Mouse (Mus musculus) neural tube, embryonic 14.5 days (tissue): ENCODE results near the gene Glrx5. TPM values are rescaled to one million over a fixed set of nuclear protein-coding genes. Genes with fewer than 3 reads are reported as not detected.

Experiments used
- ATAC-seq: fragments of 200-750 bp; cut with Nextera tagmentation; 2 replicates; pipeline ENCODE4 v1.8.0; 2017; ENCODE audit warnings: low read depth, mild to moderate bottlenecking, moderate TSS enrichment, moderate library complexity
- H3K27ac ChIP-seq: fragments of 300-500 bp; sonication (generic); 2 replicates; pipeline ENCODE4 v1.5.1; 2014; ENCODE audit warnings: low read depth, mild to moderate bottlenecking, control low read depth, low read length, moderate library complexity, mixed read lengths
- H3K27me3 ChIP-seq: fragments of 300-500 bp; sonication (generic); 2 replicates; pipeline ENCODE4 v1.6.1; 2014; ENCODE audit warnings: low read length; ENCODE audit not compliant: control insufficient read depth, insufficient read depth
- H3K36me3 ChIP-seq: fragments of 300-500 bp; sonication (generic); 2 replicates; pipeline ENCODE4 v1.6.1; 2014; ENCODE audit warnings: low read length, mixed read lengths; ENCODE audit not compliant: control insufficient read depth, insufficient read depth
- H3K4me1 ChIP-seq: fragments of 300-500 bp; sonication (generic); 2 replicates; pipeline ENCODE4 v1.6.1; 2014; ENCODE audit warnings: low read length; ENCODE audit not compliant: control insufficient read depth, insufficient read depth
- H3K4me2 ChIP-seq: fragments of 300-500 bp; sonication (generic); 2 replicates; pipeline ENCODE4 v1.6.1; 2014; ENCODE audit warnings: mild to moderate bottlenecking, low read depth, low read length, control low read depth
- H3K4me3 ChIP-seq: fragments of 300-500 bp; sonication (generic); 2 replicates; pipeline ENCODE4 v1.5.1; 2014; ENCODE audit warnings: low read depth, low read length, control low read depth, mixed read lengths
- H3K9ac ChIP-seq: fragments of 300-500 bp; sonication (generic); replicated peaks from 2 replicates; pipeline ENCODE4 v1.6.1; 2014; ENCODE audit warnings: low read depth, mild to moderate bottlenecking, control low read depth, low read length, mixed read lengths
- H3K9me3 ChIP-seq: fragments of 300-500 bp; sonication (generic); 2 replicates; pipeline ENCODE4 v1.6.1; 2016; ENCODE audit warnings: low read length; ENCODE audit not compliant: control insufficient read depth
- WGBS: fragments of 180-500 bp; shearing (Covaris S2); extraction: QIAGEN DNeasy Blood & Tissue Kit; methylation state at CpG from one replicate; pipeline ENCODE4 v1.1.7; 2014; 5-methylcytosine and 5-hydroxymethylcytosine counted together
- polyA plus RNA-seq: library from polyadenylated mRNA; unstranded; fragments of >200 nt; fragmentation: Nextera tagmentation; extraction: Ambion mirVana; gene quantifications from 2 replicates; pipeline ENCODE4 v1.2.1, GENCODE M21; 2014

The Glrx5 gene
- polyA plus RNA-seq, 1 experiment from 2014 or later: 200 TPM

DNA sequence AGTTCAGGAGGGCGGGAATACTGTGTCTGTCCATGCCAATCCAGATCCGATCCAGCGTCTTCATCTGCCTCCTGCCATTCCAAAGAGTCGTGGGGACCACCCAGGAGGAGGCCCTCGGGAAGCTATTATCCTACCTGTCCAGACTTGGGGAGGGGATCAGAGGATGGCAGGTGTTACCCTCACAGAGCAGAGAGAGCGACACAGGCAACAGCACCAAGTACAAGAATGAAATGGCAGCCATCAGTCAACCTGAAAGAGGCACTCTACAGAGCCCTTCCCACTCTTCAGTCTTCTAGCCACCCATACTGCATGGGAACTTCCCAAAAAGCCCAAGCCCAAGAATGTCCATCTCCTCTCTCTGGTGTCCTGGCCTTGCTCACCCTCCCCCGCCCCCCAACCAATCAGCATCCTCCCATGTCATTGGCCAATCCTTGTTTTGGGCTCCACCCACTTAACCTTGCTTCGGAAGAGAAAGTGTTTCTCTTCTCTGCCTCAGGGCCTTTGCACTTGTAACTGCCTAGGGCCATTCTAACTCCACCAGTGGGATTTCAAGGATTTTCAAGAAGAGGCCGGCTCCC, 22.2 kb upstream of the Glrx5 start:
- H3K27me3 ChIP-seq: peaks cover 22% of the 10 kb centered on the region
- no peak for ATAC-seq
- peak overlapping the region; percentile 97 for H3K4me2 ChIP-seq
- no peak overlapping the region for H3K9ac ChIP-seq
- no peaks in the 10 kb centered on the region for H3K9me3 ChIP-seq
- no peak overlapping the region for H3K27ac ChIP-seq
- H3K4me1 ChIP-seq: peaks cover 4% of the 10 kb centered on the region; the same call in 1 of the 2 replicates
- WGBS: 14% methylated on average over 9 of the region's 9 CpGs
- H3K36me3 ChIP-seq: no peaks in the 10 kb centered on the region
- H3K4me3 ChIP-seq: peak overlapping the region; percentile 48

DNA sequence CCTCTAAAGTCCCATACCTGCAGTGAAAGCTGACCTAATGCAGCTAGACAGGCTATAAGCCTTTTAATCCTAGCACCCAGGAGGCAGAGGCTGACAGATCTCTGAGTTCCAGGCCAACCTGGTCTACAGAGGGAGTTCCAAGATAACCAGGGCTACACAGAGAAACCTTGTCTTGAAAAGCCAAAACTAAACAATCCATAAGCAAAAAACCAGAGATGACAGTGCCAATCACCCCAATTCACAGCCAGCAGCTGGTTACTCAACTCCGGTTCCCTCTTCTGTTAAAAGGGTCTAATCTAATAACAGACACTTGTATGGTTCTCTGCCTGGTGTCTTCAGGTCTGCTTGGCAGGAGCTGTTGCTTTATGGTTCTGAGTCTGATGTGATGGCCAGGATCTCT, 20.9 kb upstream of the Glrx5 start:
- Histone ChIP-seq H3K27ac (no peak overlapping the region), H3K27me3 (peaks cover 22% of the 10 kb centered on the region), H3K4me2 (no peak overlapping the region), H3K4me3 (no peak overlapping the region), H3K36me3 (no peaks in the 10 kb centered on the region), H3K4me1 (peaks cover 4% of the 10 kb centered on the region; the same call in 1 of the 2 replicates), H3K9ac (no peak overlapping the region), H3K9me3 (no peaks in the 10 kb centered on the region)
- WGBS: 97% methylated on average over 1 of the region's 1 CpGs
- ATAC-seq: no peak

DNA sequence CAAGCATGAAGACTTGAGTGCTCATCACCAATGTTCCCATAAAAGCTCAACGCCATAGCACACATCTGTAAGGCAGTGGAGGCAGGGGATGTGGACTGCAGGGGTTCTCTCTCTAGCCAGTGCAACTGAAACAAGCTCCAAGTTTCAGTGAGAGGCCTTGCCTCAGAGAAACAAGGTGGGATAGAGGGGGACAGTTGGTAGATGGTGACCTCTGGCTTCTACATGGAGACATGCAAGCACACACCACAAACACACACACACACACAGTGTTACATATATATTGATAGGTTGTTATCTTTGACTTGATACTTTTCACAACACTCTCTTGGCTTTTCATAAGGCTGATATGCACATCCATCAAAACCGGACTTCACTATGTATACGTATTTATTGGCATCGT, 20.2 kb upstream of the Glrx5 start:
- no peak overlapping the region for H3K9ac ChIP-seq
- H3K4me2 ChIP-seq: no peak overlapping the region
- no peak overlapping the region for H3K4me3 ChIP-seq
- peaks cover 18% of the 10 kb centered on the region for H3K27me3 ChIP-seq
- peaks cover 4% of the 10 kb centered on the region; the same call in 1 of the 2 replicates for H3K4me1 ChIP-seq
- no peaks in the 10 kb centered on the region for H3K36me3 ChIP-seq
- H3K9me3 ChIP-seq: no peaks in the 10 kb centered on the region
- no peak for ATAC-seq
- 91% methylated on average over 4 of the region's 4 CpGs for WGBS
- H3K27ac ChIP-seq: no peak overlapping the region

DNA sequence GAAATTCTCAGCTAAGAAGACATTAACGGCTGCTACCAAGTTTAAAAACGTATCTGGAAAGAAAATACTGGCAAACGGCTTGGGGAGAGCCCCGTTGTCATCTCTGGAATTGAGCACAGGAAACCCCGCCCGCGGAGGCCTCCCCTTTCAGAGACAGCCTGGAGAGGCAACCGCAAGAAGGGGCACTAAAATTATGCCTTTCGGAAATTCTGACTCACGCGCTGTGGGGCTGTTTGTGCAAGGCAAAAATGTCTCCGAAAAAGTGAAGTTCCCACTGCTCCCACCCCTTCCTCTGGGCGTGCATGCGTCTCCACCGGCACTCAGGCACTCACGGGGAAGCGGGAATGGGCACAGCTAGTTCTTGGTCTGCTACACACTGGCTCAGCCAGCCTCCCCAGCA, 19.4 kb upstream of the Glrx5 start:
- no peaks in the 10 kb centered on the region for H3K36me3 ChIP-seq
- ATAC-seq: no peak
- H3K9me3 ChIP-seq: no peaks in the 10 kb centered on the region
- no peak overlapping the region for H3K4me2 ChIP-seq
- WGBS: 46% methylated on average over 17 of the region's 17 CpGs
- no peak overlapping the region for H3K27ac ChIP-seq
- H3K4me3 ChIP-seq: no peak overlapping the region
- H3K9ac ChIP-seq: no peak overlapping the region
- peaks cover 4% of the 10 kb centered on the region; the same call in 1 of the 2 replicates for H3K4me1 ChIP-seq
- peaks cover 13% of the 10 kb centered on the region for H3K27me3 ChIP-seq

DNA sequence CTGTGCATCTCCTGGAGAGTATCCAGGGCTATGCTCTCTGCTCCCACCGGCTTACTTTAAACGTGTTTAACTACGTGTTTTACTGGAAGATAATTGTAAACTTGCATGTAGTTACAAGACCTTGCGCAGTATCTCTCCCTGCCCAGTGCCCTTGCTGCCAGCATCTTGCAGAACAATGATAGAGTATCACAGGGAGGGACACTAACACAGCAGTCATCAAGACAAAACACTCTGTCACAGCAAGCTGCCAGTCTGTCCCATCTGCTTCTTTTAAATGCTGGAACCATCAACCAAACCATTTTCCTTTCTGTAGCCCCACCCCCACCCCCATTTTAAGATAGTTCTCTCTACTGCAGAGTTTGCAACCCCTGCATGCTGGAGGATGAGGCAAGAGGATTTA, 16.3 kb upstream of the Glrx5 start:
- ATAC-seq: peak; percentile 47; the same call in 1 of the 2 replicates

DNA sequence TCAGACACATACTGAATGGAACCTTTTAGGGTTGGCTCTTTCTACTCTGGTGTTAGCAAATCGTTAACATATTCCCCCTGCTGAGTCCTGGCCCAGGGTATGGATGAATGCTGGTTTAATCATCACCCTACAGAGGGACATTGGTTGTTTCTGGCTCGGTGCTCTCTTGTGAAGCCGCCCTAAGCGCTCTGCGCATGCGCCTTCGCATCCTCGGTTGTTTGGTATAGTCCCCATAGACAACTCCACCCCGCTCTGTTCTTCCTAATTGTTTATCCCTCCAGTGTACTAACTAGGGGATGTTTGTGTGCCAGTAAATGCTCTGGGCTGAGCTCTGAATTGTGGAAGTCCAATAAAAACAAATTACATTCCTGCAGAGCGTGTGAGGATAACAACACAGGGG, 15.8 kb upstream of the Glrx5 start:
- H3K9me3 ChIP-seq: no peaks in the 10 kb centered on the region
- H3K27me3 ChIP-seq: no peaks in the 10 kb centered on the region
- H3K36me3 ChIP-seq: no peaks in the 10 kb centered on the region
- WGBS: 42% methylated on average over 10 of the region's 10 CpGs
- no peak overlapping the region for H3K4me2 ChIP-seq
- peak overlapping the region; percentile 60 for H3K27ac ChIP-seq
- no peaks in the 10 kb centered on the region for H3K4me1 ChIP-seq
- no peak overlapping the region for H3K9ac ChIP-seq
- no peak overlapping the region for H3K4me3 ChIP-seq
- ATAC-seq: peak; percentile 76

More for the DNA sequence above, 16.3 kb upstream of the Glrx5 start:
- Histone ChIP-seq H3K4me1 (no peaks in the 10 kb centered on the region), H3K36me3 (no peaks in the 10 kb centered on the region), H3K4me2 (no peak overlapping the region), H3K27me3 (no peaks in the 10 kb centered on the region), H3K9me3 (no peaks in the 10 kb centered on the region), H3K4me3 (no peak overlapping the region), H3K9ac (no peak overlapping the region), H3K27ac (peak overlapping the region; percentile 60)
- 63% methylated on average over 4 of the region's 4 CpGs for WGBS

DNA sequence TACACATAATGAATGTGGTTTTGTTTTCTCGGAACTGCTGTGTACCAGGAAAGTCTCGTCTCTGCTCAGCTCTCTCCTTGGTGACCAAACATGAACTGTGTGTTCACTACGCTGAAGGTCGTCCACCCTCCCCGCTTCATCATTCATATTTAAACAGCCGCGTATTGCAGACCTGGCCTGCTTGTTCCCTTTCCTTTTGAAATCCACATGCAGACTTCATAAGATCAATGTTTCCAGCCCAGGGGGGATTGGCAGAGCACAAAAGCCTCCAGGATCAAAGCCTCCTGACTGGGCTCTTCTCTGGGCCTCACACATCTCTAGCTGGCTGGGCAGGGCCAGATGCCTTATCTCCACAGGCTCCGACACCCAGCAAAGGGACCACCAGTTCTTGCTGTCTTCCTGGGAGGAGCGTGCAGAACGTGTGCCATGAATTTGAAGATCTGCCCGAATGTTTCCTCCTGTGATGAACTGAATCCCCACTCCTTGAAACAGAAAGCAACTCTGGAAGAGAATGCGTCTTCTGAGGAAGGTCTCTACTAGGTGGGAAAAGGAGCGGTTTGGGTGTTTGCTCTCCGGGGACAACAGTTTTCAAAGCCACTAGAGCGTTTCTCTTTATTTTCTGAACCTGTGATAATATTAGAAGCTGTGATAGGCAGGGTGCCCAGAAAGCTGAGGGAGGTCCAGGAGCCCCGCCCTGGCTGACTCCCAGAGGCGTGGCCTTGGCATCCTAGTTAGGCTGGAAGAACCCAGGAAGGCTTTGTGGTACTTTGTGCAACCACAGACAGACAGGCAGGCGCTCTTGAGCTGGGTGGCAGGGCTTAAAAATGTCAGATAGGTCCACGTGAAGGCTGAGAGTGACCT, 12.9 kb upstream of the Glrx5 start:
- Histone ChIP-seq H3K36me3 (no peaks in the 10 kb centered on the region), H3K27me3 (no peaks in the 10 kb centered on the region), H3K27ac (no peak overlapping the region), H3K4me1 (no peaks in the 10 kb centered on the region), H3K9me3 (no peaks in the 10 kb centered on the region), H3K4me2 (no peak overlapping the region), H3K4me3 (no peak overlapping the region), H3K9ac (no peak overlapping the region)
- WGBS: 63% methylated on average over 19 of the region's 19 CpGs
- no peak for ATAC-seq

DNA sequence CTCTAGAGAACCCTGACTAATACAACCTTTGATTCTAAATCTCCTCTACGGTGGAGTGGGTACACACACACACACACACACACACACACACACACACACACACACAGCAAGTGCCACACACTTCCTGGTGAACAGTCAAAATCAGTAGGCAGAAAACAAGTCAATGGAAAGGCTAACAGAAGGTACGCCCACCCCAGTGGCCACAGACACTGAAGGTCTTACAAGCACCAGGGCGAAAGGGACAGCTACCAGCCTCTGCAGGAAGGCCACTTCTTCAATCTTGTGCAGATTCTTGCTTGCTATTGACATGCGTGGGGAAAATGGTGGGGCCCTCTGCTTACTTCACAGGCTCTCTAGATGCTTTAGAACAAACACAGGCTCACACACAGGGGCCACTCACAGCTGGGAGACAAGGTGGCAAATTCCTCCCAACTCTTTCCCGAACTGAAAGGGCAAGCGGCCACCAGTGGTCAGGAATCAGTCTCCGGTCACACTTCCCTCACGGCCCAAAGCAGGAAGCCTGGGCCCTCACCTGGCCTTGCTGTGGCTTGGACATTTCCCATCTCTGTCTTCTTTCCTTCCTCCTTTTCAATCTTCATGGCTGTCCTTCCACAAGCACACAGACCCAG, 10.9 kb upstream of the Glrx5 start:
- WGBS: 85% methylated on average over 8 of the region's 8 CpGs
- Histone ChIP-seq H3K27ac (no peak overlapping the region), H3K4me1 (no peaks in the 10 kb centered on the region), H3K4me3 (no peak overlapping the region), H3K9ac (no peak overlapping the region), H3K36me3 (no peaks in the 10 kb centered on the region), H3K9me3 (no peaks in the 10 kb centered on the region), H3K4me2 (no peak overlapping the region), H3K27me3 (no peaks in the 10 kb centered on the region)
- no peak for ATAC-seq

DNA sequence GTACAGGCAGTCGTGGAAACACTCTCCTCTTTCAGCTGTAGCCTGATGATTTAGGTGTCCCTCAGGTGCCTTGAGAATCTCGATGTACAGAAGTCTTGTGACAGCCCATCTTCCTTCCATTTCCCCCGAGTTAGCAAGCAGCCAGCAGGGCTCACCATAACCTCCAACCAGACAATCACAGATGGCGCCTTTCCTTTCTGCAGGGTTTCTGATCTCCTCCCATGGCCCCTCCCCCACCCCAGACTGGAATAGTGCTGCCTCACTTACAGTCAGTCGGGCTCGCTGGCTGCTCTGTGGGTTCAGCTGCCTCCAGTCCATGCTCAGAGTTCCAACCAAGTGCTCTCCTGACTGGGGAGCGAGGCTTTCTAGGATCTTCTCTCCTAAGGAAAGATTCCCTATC, 10.3 kb upstream of the Glrx5 start:
- Histone ChIP-seq H3K9ac (no peak overlapping the region), H3K4me1 (no peaks in the 10 kb centered on the region), H3K4me3 (no peak overlapping the region), H3K36me3 (no peaks in the 10 kb centered on the region), H3K9me3 (no peaks in the 10 kb centered on the region), H3K27me3 (no peaks in the 10 kb centered on the region), H3K27ac (no peak overlapping the region), H3K4me2 (no peak overlapping the region)
- no peak for ATAC-seq
- 47% methylated on average over 7 of the region's 7 CpGs for WGBS
